Mouse (Mus musculus) liver, embryonic 14.5 days (tissue): ENCODE results near the gene Nmt2.

Experiments used
- CTCF ChIP-seq: IDR thresholded peaks from 2 replicates; pipeline ENCODE4 v1.5.1; 2016; ENCODE audit warnings: antibody characterized with exemption, low read depth, control low read depth
- EP300 ChIP-seq: IDR thresholded peaks from 2 replicates; pipeline ENCODE4 v1.6.1; 2016; ENCODE audit warnings: antibody characterized with exemption, low read depth

- TF ChIP-seq CTCF (no peak), EP300 (no peak)
Measured at GRCm38 (mm10) chr2:3323132-3323531, 39.1 kb downstream of the Nmt2 start.
